Mouse (Mus musculus) liver, postnatal 0 days (tissue): ENCODE measurements around the gene Kif24.

ENCODE experiments used
- CTCF ChIP-seq: sonication (generic); IDR thresholded peaks from 2 replicates; pipeline ENCODE4 v1.5.1; 2016; ENCODE audit warnings: antibody characterized with exemption, low read depth
- EP300 ChIP-seq: IDR thresholded peaks from 2 replicates; pipeline ENCODE4 v1.6.1; 2016; ENCODE audit warnings: antibody characterized with exemption, low read depth, mild to moderate bottlenecking

DNA sequence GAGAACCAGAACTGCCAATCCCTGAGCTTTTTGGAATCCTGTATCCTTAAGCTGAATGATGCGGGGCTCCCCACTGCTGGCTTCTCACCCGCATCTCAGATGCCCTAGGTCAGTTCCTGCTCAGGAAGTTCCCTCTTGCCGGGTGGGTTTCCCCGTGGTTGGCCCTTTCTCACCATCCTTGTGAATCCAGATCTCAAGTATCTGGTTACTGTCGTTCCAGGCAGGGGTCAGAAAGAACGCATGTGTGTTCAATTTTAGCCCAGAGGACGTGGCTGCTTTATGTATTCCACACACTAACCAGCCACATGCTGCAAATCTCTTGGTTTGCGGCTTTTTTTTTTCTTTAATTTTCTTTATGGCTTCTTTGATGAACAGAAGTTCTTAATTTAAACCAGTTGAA lies 49.0 kb upstream of the Kif24 start:
- TF ChIP-seq EP300 (no peak), CTCF (no peak)
